Mouse (Mus musculus): ENCODE data around the gene Parm1.
A peak's percentile ranks its signal among the peaks of the same experiment; 100 is the strongest.

Parm1 gene

GRCm38 (mm10) chr5:91517480-91518301 lies at the start of gene Parm1:
Parm1 (plus strand) TSS chr5:91517615.
- peak; percentile 90 for DNase-seq (ENCODE audit: low read depth, low spot score)

- no peak for DNase-seq (ENCODE audit: low read depth, low spot score)
Measured at GRCm38 (mm10) chr5:91475241-91475640, 42.2 kb upstream of the Parm1 start.

GRCm38 (mm10) chr5:91476863-91477262 lies 40.6 kb upstream of the Parm1 start:
- DNase-seq (ENCODE audit: low read depth, low spot score): no peak

- DNase-seq (ENCODE audit: low read depth, low spot score): no peak
Measured at GRCm38 (mm10) chr5:91478673-91479072, 38.7 kb upstream of the Parm1 start.

GRCm38 (mm10) chr5:91480129-91480528 lies 37.3 kb upstream of the Parm1 start:
- DNase-seq (ENCODE audit: low read depth, low spot score): no peak

GRCm38 (mm10) chr5:91484324-91484723 lies 33.1 kb upstream of the Parm1 start:
- DNase-seq (ENCODE audit: low read depth, low spot score): no peak

GRCm38 (mm10) chr5:91494456-91494855 lies 23.0 kb upstream of the Parm1 start:
- peak; percentile 60 for DNase-seq (ENCODE audit: low read depth, low spot score)

- DNase-seq (ENCODE audit: low read depth, low spot score): no peak
Measured at GRCm38 (mm10) chr5:91501361-91501760, 16.1 kb upstream of the Parm1 start.

GRCm38 (mm10) chr5:91502366-91502765 lies 15.0 kb upstream of the Parm1 start:
- no peak for DNase-seq (ENCODE audit: low read depth, low spot score)

- no peak for DNase-seq (ENCODE audit: low read depth, low spot score)
Measured at GRCm38 (mm10) chr5:91504320-91504922, 13.0 kb upstream of the Parm1 start.

GRCm38 (mm10) chr5:91517077-91517476 lies 338 bp upstream of the Parm1 start:
- DNase-seq (ENCODE audit: low read depth, low spot score): no peak

- DNase-seq (ENCODE audit: low read depth, low spot score): peak; percentile 8
Measured at GRCm38 (mm10) chr5:91518302-91518790, 931 bp downstream of the Parm1 start.

GRCm38 (mm10) chr5:91518946-91519345 lies 1.5 kb downstream of the Parm1 start:
- DNase-seq (ENCODE audit: low read depth, low spot score): no peak

- DNase-seq (ENCODE audit: low read depth, low spot score): peak; percentile 62
Measured at GRCm38 (mm10) chr5:91519521-91519920, 2.1 kb downstream of the Parm1 start.

- DNase-seq (ENCODE audit: low read depth, low spot score): no peak
Measured at GRCm38 (mm10) chr5:91532748-91533496, 15.5 kb downstream of the Parm1 start.

- DNase-seq (ENCODE audit: low read depth, low spot score): no peak
Measured at GRCm38 (mm10) chr5:91559071-91559610, 41.7 kb downstream of the Parm1 start.

- DNase-seq (ENCODE audit: low read depth, low spot score): no peak
Measured at GRCm38 (mm10) chr5:91559711-91560110, 42.3 kb downstream of the Parm1 start.

- no peak for DNase-seq (ENCODE audit: low read depth, low spot score)
Measured at GRCm38 (mm10) chr5:91561394-91561793, 44.0 kb downstream of the Parm1 start.

GRCm38 (mm10) chr5:91562486-91562885 lies 45.1 kb downstream of the Parm1 start:
- DNase-seq (ENCODE audit: low read depth, low spot score): no peak

GRCm38 (mm10) chr5:91564054-91564453 lies 46.6 kb downstream of the Parm1 start:
- DNase-seq (ENCODE audit: low read depth, low spot score): no peak

GRCm38 (mm10) chr5:91565458-91565857 lies 48.0 kb downstream of the Parm1 start:
- DNase-seq (ENCODE audit: low read depth, low spot score): no peak

- no peak for DNase-seq (ENCODE audit: low read depth, low spot score)
Measured at GRCm38 (mm10) chr5:91566591-91566990, 49.2 kb downstream of the Parm1 start.
